In genomic region chr9:118700889-118701288, GRCm38 (mm10) we compare ENCODE assay signal across 14 mouse cellular contexts.
A peak's percentile ranks its signal among the peaks of the same experiment; 100 is the strongest.
DNase-seq lines count a peak whose midpoint lies in the region; ATAC-seq and TF ChIP-seq lines count a peak whose summit lies in the region.
"Had no signal": no experiment of that assay in that cellular context is flagged by ENCODE, and none has a peak within 500 bp of the region (broad histone marks: within the 10 kb centered on the region; RNA-seq: fewer than 3 reads in every experiment).

No protein-coding gene starts in this region.

- TF ChIP-seq CTCF in heart, postnatal 0 days (IDR thresholded peaks at IDR 0.05; ENCODE audit: low read depth) = no peak

- no peak overlapping the region for H3K27ac ChIP-seq in heart, postnatal 0 days (ENCODE audit: low read depth)
- peak overlapping the region; percentile 83 for H3K27ac ChIP-seq in lung, embryonic 15.5 days
- H3K27ac ChIP-seq in embryonic facial prominence, embryonic 14.5 days (replicated peaks; ENCODE audit: low read depth, low read length) = peak overlapping the region; percentile 21; the same call in 1 of the 2 replicates
- peak overlapping the region; percentile 72 for H3K27ac ChIP-seq in stomach, embryonic 15.5 days
- H3K27ac ChIP-seq: liver, embryonic 14.5 days had no signal

- no peaks in the 10 kb centered on the region for H3K9me3 ChIP-seq in heart, postnatal 0 days (replicated peaks; ENCODE audit: control insufficient read depth, low read length)
- H3K9me3 ChIP-seq in lung, embryonic 15.5 days = no peaks in the 10 kb centered on the region
- no peaks in the 10 kb centered on the region for H3K9me3 ChIP-seq in embryonic facial prominence, embryonic 14.5 days (ENCODE audit: control insufficient read depth, low read length)
- no peaks in the 10 kb centered on the region for H3K9me3 ChIP-seq in stomach, embryonic 15.5 days

- H3K4me2 ChIP-seq in heart, postnatal 0 days (ENCODE audit: low read depth, low read length) = 0 out of 2 replicates have a peak overlapping the region, but pooled peaks have one; percentile 8
- 0 out of 2 replicates have a peak overlapping the region, but pooled peaks have one; percentile 11 for H3K4me2 ChIP-seq in lung, embryonic 15.5 days
- no peak overlapping the region for H3K4me2 ChIP-seq in embryonic facial prominence, embryonic 14.5 days (ENCODE audit: low read depth, low read length)
- no peak overlapping the region for H3K4me2 ChIP-seq in stomach, embryonic 15.5 days

- no peak for ATAC-seq in heart, postnatal 0 days (ENCODE audit: insufficient read depth, low read depth)
- peak; percentile 34; the same call in 1 of the 2 replicates for ATAC-seq in lung, embryonic 15.5 days (ENCODE audit: borderline replicate concordance, extremely low read depth, low FRiP score, low TSS enrichment)
- ATAC-seq in embryonic facial prominence, embryonic 14.5 days (ENCODE audit: low read depth) = 0 out of 2 replicates have a peak, but pooled peaks have one; percentile 34
- no peak for ATAC-seq in stomach, embryonic 15.5 days (ENCODE audit: insufficient read depth, low FRiP score, low read depth)
- ATAC-seq: CD4-positive, CD25-positive, alpha-beta regulatory T cell, adult 4 months; hindbrain, embryonic 16.5 days had no signal

- H3K36me3 ChIP-seq in heart, postnatal 0 days (replicated peaks; ENCODE audit: control insufficient read depth, insufficient read depth, low read length) = peaks cover 5% of the 10 kb centered on the region
- no peaks in the 10 kb centered on the region for H3K36me3 ChIP-seq in lung, embryonic 15.5 days
- H3K36me3 ChIP-seq in embryonic facial prominence, embryonic 14.5 days (ENCODE audit: control insufficient read depth, insufficient read depth, low read length) = peaks cover 7% of the 10 kb centered on the region; the same call in 1 of the 2 replicates
- H3K36me3 ChIP-seq in stomach, embryonic 15.5 days = no peaks in the 10 kb centered on the region

- intact Hi-C loops in heart, postnatal 25 days (cut with DNase I) = no loop called here

- TF ChIP-seq EP300 in heart, postnatal 0 days (IDR thresholded peaks at IDR 0.05; ENCODE audit: low read depth) = no peak

- 0 out of 2 replicates have a peak overlapping the region, but pooled peaks have one; percentile 5 for H3K9ac ChIP-seq in heart, postnatal 0 days (replicated peaks; ENCODE audit: low read depth, low read length)
- no peak overlapping the region for H3K9ac ChIP-seq in lung, embryonic 15.5 days
- 0 out of 2 replicates have a peak overlapping the region, but pooled peaks have one; percentile 16 for H3K9ac ChIP-seq in embryonic facial prominence, embryonic 14.5 days (ENCODE audit: low read depth, low read length)
- no peak overlapping the region for H3K9ac ChIP-seq in stomach, embryonic 15.5 days
- H3K9ac ChIP-seq: liver, embryonic 14.5 days had no signal

- peaks cover 19% of the 10 kb centered on the region for H3K4me1 ChIP-seq in heart, postnatal 0 days (ENCODE audit: control insufficient read depth, insufficient read depth)
- H3K4me1 ChIP-seq in lung, embryonic 15.5 days = peaks cover 62% of the 10 kb centered on the region
- peaks cover 18% of the 10 kb centered on the region for H3K4me1 ChIP-seq in embryonic facial prominence, embryonic 14.5 days (ENCODE audit: control insufficient read depth, insufficient read depth, low read length)
- H3K4me1 ChIP-seq in stomach, embryonic 15.5 days = peaks cover 28% of the 10 kb centered on the region

- no peak for DNase-seq in heart, postnatal 0 days (ENCODE audit: low spot score)
- DNase-seq in heart, postnatal 25 days (ENCODE audit: low spot score) = no peak
- DNase-seq in lung, postnatal 36 days = no peak
- peak; percentile 60 for DNase-seq in embryonic facial prominence, embryonic 14.5 days (ENCODE audit: low spot score)
- DNase-seq in cerebellum, adult 18-20 months = no peak
- no peak for DNase-seq in spleen, postnatal 14 days (ENCODE audit: low spot score in 2 of 2)
- DNase-seq: adrenal gland, postnatal 25 days; cerebellum, adult 11-12 months; layer of hippocampus, adult 9-11 months had no signal

- H3K27me3 ChIP-seq in heart, postnatal 0 days (ENCODE audit: control insufficient read depth, insufficient read depth, low read length) = no peaks in the 10 kb centered on the region
- no peaks in the 10 kb centered on the region for H3K27me3 ChIP-seq in lung, embryonic 15.5 days
- no peaks in the 10 kb centered on the region for H3K27me3 ChIP-seq in embryonic facial prominence, embryonic 14.5 days (replicated peaks; ENCODE audit: control insufficient read depth, insufficient read depth, low read length)
- no peaks in the 10 kb centered on the region for H3K27me3 ChIP-seq in stomach, embryonic 15.5 days (replicated peaks)

- WGBS in heart, postnatal 0 days = 18% methylated on average over 12 of the region's 12 CpGs
- WGBS in lung, embryonic 15.5 days = 23% methylated on average over 12 of the region's 12 CpGs
- 39% methylated on average over 11 of the region's 12 CpGs for WGBS in embryonic facial prominence, embryonic 14.5 days
- WGBS in stomach, embryonic 15.5 days = 22% methylated on average over 12 of the region's 12 CpGs

- no peak overlapping the region for H3K4me3 ChIP-seq in heart, postnatal 0 days (ENCODE audit: low read depth, low read length)
- no peak overlapping the region for H3K4me3 ChIP-seq in lung, embryonic 15.5 days
- H3K4me3 ChIP-seq in embryonic facial prominence, embryonic 14.5 days (ENCODE audit: low read depth, low read length) = no peak overlapping the region
- H3K4me3 ChIP-seq in stomach, embryonic 15.5 days (replicated peaks) = no peak overlapping the region

Comparison
In these comparisons a context has a peak if more than half of its experiments do, and no peak if none do; other contexts are left out.
1. ATAC-seq: peak in lung, embryonic 15.5 days (single experiment) and embryonic facial prominence, embryonic 14.5 days (single experiment); none in heart, postnatal 0 days (single experiment) and stomach, embryonic 15.5 days (single experiment).
2. H3K4me2 ChIP-seq: peak in heart, postnatal 0 days (single experiment) and lung, embryonic 15.5 days (single experiment); none in embryonic facial prominence, embryonic 14.5 days (single experiment) and stomach, embryonic 15.5 days (single experiment).
3. H3K9ac ChIP-seq: peak in heart, postnatal 0 days (single experiment) and embryonic facial prominence, embryonic 14.5 days (single experiment); none in lung, embryonic 15.5 days (single experiment) and stomach, embryonic 15.5 days (single experiment).